Mouse (Mus musculus) MEL-GATA-1-ER (cell line): ENCODE results near the gene Tmem88.

Experiments
- DNase-seq: peaks from one replicate; pipeline ENCODE4 v3.0.0-alpha.2; 2012; ENCODE audit warnings: low read depth; ENCODE audit errors: extremely low read depth

The Tmem88 gene

GRCm38 (mm10) chr11:69416921-69417448 is 19.0 kb upstream of the Tmem88 start:
- DNase-seq, result no peak

GRCm38 (mm10) chr11:69416509-69416908 is 18.5 kb upstream of the Tmem88 start:
- DNase-seq, result no peak

GRCm38 (mm10) chr11:69415668-69416451 is 17.8 kb upstream of the Tmem88 start:
- DNase-seq, result no peak

GRCm38 (mm10) chr11:69415327-69415667 is 17.3 kb upstream of the Tmem88 start:
- DNase-seq, result no peak

- DNase-seq, result no peak
Measured at GRCm38 (mm10) chr11:69414421-69415326, 16.6 kb upstream of the Tmem88 start.

- no peak for DNase-seq
Measured at GRCm38 (mm10) chr11:69413221-69414181, 15.5 kb upstream of the Tmem88 start, which contains the start of gene Kdm6b. TSS of gene Kdm6b (minus strand) at chr11:69413675.

- no peak for DNase-seq
Measured at GRCm38 (mm10) chr11:69412548-69412947, 14.5 kb upstream of the Tmem88 start.

- no peak for DNase-seq
Measured at GRCm38 (mm10) chr11:69411538-69412203, 13.6 kb upstream of the Tmem88 start.

GRCm38 (mm10) chr11:69411073-69411535 is 13.1 kb upstream of the Tmem88 start:
- no peak for DNase-seq

GRCm38 (mm10) chr11:69410310-69411072 is 12.5 kb upstream of the Tmem88 start:
- DNase-seq, result no peak

GRCm38 (mm10) chr11:69410045-69410309 is 11.9 kb upstream of the Tmem88 start:
- DNase-seq, result no peak

- DNase-seq, result no peak
Measured at GRCm38 (mm10) chr11:69409378-69410044, 11.5 kb upstream of the Tmem88 start.

GRCm38 (mm10) chr11:69408541-69409377 is 10.7 kb upstream of the Tmem88 start:
- DNase-seq, result peak; percentile 95

GRCm38 (mm10) chr11:69407724-69408004 is 9.6 kb upstream of the Tmem88 start:
- no peak for DNase-seq

GRCm38 (mm10) chr11:69406867-69407723 is 9.1 kb upstream of the Tmem88 start:
- DNase-seq, result no peak

- no peak for DNase-seq
Measured at GRCm38 (mm10) chr11:69406282-69406681, 8.2 kb upstream of the Tmem88 start.

GRCm38 (mm10) chr11:69405397-69406200 is 7.6 kb upstream of the Tmem88 start:
- no peak for DNase-seq
